Mouse (Mus musculus): ENCODE data around the gene Tomm40. TPM values are rescaled to one million over a fixed set of nuclear protein-coding genes. Genes with fewer than 3 reads are reported as not detected.
A peak's percentile ranks its signal among the peaks of the same experiment; 100 is the strongest.

The Tomm40 gene
- total RNA-seq, 2 experiments from 2014 or later: 64.9 to 140 TPM

DNA sequence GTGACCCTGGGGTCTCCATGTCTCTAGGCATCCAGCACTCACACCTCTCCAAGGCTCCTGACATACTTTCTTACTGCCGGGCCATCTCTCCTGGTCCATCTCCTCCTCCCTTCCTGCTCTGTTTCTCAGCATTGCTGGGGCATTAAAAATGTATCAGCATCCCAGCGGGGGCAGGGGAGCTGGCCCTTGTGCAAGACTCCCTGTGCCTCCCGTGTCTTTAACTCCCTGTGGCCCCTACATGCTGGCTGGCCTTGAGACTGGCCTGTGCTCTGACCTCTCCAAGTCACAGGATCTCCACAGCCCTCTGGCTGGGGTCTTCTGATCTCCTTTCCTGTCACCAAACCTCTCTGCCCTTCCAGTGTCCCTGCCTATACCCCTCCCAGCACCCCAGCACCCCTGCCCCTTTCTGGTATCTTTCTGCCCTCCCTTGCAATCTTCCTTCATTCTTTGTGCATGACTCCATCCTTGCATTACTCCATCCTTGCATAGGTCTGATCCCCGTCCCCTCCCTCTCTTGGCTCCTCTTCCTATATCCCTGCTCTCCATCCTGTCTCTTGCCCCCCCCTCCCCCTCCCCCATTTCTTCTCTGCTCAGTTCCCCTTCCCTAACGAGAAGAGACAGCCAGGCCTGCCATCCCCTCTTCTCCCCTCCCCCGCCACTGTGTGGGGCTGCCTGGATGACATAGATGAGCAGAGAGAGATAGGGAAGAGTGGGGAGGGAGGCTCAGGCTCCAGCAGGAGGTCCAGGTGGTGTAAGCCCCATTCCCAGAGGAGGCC is 31.4 kb upstream of the Tomm40 start:
- no peak for ATAC-seq (replicated peaks; ENCODE audit: low FRiP score, low TSS enrichment, poor library complexity, severe bottlenecking)

DNA sequence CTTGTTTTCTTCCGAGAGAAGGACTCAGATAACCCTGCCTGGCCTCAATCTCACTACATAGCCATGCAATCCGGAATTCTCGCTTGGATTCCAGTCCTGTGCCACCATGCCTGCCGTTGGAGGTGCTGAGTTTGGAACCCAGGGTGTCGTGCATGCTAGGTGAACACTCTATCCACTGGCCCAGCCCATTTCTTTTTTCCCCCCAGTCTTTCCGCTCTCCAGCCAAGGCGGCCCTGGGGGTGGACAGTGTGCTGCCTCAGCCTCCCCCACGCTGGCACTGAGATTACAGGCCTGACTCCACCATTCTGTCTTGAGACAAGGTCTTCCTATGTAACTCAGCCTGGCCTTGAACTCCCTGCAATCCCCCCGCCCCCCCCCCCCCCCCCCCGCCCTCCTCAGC is 30.7 kb upstream of the Tomm40 start:
- ATAC-seq (replicated peaks; ENCODE audit: low FRiP score, low TSS enrichment, poor library complexity, severe bottlenecking): no peak

DNA sequence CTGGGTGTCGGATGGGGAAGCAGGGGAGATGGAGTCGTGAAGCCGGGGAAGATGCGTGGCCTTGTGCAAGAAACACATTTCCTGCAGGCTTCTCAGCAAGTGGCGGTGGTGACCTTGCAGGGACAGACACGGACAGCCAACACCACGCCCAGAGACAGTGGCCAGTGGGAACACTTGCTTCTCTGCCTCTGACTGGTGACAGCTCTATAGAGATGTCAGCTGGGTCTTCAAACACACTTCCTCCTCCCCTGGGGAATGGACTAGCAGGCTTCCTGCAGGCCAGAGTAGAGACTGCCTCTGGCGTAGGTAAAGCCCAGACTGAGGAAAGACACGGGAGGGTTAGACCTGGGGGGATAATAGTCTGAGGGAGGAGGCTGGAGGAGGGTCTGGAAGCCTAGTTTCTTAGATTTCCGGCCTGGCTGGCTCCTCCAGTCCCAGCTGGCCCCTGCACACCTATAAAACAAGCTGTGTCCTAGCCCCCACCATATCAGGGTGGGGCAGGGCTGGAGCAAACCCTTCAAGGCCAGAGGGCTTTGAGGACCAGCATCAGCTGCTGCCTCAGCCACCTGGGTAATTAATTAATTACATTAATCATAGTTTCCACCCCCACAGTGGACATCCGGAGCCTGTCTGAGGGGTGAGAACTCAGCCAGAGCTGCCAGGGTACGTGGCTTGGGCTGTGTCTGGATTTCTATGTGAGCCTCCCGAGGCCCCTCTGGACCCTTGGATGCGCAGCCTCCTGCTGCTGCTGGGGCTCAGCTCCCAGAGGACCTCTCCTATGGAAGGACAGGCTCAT is 29.6 kb upstream of the Tomm40 start:
- ATAC-seq (replicated peaks; ENCODE audit: low FRiP score, low TSS enrichment, poor library complexity, severe bottlenecking): no peak

DNA sequence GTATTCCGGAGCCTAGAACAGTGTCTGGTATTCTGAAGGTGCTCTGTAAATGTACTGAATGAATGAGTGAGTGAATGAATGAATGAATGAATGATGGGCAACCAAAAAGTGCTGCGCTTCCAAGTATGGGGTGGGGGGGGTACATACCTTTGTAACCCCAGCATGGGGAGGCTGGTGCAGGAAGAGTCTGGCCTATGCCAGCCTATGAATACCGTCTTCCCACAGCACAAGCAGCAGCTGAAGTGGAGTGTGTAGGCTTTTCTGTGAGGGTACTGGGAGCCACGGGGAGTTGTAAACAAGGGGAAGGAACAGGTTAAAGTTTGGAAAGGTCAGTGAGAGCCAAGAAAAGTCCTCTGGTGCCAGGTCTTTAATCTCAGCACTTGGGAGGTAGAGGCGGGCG is 28.6 kb upstream of the Tomm40 start:
- ATAC-seq (replicated peaks; ENCODE audit: low FRiP score, low TSS enrichment, poor library complexity, severe bottlenecking): no peak

DNA sequence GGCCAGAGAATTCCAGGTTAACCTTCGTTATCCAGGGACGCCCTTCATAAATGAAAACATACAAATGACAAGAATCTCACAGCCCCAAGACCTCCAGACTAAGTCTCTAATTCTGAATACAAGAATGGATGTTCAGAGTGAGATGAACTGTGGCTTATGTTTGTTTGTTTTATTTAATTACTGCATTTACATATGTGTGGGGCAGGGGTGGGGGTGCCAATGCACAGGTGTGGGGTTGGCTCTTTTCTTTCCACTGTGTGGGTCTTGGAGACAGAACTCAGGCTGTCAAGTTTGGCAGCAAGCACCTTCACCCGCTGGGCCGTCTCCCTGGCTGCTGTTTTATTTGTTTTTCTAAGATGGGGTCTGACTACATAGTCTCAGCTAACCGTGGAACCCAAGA is 27.2 kb upstream of the Tomm40 start:
- no peak for ATAC-seq (replicated peaks; ENCODE audit: low FRiP score, low TSS enrichment, poor library complexity, severe bottlenecking)

DNA sequence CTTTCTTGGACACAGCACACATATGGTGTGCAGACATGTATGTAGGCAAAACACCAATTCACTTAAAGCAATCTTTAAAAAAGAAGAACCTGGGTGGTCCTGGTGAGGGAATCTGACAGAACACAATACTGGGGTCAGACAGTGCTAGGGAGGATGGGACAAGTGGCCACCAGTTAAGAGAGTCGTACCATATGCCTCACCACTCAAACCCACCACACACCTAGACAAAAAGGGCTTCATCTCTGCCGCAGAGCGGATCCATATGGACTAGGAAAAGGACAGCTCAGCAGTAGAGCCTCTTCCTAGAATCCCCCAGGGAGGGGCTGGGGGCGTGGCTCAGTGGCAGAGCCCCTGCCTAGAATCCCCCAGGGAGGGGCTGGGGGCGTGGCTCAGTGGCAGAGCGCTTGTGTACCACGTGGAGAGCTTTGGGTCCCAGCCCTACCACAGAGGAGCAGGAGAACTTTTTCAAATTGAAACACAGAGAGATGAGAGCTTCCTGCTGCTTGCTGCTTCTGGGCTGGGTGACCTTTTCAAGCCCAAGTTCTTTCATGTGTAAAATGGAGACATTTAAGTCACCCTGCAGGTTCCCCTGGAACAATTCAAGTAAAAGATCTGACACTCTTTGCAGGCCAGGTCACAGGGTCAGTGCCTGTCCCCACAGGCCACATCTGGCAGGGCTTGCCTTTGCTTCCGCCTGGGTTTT is 26.2 kb upstream of the Tomm40 start:
- ATAC-seq (replicated peaks; ENCODE audit: low FRiP score, low TSS enrichment, poor library complexity, severe bottlenecking): no peak

DNA sequence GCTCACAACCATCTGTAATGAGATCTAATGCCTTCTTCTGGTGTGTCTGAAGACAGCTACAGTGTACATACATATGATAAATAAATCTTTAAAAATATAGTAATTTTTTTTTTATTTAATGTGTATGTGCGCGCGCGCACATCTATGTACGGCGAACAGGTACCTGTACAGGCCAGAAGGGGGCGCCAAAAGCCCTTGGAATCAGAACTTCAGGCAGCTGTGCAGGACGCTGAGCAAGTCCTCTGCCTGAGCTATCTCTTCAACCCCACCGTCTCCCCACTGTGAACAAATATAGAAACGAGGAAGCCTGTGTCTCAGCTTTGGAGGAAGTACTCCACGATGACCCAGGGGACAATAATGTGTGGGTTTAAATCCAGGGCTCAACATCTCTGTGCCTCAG is 25.0 kb upstream of the Tomm40 start:
- ATAC-seq (replicated peaks; ENCODE audit: low FRiP score, low TSS enrichment, poor library complexity, severe bottlenecking): no peak

DNA sequence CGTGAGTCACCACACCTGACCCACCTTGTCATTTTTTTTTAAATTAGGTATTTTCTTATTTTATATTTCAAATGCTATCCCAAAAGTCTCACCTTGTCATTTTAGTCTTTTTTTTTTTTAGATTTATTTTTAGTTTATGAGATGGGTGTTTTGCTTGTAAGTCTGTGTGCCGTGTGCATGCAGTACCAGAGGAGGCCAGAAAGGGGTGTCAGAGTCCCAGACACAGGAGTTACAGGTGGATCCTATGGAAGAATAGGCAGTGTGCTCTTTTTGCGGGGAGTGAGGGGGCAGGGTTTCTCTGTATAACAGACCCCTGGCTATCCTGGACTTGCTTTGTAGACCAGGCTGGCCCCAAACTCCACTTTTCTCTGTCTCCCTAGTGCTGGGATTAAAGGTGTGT is 23.5 kb upstream of the Tomm40 start:
- no peak for ATAC-seq (replicated peaks; ENCODE audit: low FRiP score, low TSS enrichment, poor library complexity, severe bottlenecking)

DNA sequence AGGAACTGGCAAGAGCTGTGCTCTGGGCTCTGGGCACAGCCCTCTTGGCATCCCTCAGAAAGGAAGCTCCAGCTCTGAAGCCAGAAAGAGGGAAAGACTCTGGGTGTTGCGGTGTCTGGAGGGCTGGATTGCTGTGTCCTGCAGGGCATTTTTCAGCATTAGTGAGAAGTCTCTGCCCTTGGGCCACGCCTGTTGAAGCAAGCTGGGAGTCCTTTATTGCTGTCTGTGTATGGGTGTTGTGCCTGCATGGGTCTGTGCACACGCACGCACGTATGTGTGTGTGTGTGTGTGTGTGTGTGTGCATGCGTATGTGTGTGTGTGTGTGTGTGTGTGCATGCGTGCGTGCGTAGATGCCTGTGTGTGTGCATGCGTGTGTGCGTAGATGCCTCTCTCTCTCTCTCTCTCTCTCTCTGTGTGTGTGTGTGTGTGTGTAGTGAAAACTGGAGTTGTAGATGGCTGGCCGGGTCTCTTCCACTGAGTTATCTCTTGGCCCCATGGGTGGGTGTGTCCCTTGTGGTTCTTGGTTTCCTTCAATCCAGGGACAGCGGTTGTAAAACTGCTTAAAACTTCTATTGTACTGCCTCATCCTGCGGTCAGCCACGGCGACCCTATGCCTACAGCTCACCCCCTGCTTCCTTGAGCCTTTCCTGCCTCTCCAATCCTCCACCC is 21.3 kb upstream of the Tomm40 start:
- peak; percentile 89 for ATAC-seq (replicated peaks; ENCODE audit: low FRiP score, low TSS enrichment, poor library complexity, severe bottlenecking)

DNA sequence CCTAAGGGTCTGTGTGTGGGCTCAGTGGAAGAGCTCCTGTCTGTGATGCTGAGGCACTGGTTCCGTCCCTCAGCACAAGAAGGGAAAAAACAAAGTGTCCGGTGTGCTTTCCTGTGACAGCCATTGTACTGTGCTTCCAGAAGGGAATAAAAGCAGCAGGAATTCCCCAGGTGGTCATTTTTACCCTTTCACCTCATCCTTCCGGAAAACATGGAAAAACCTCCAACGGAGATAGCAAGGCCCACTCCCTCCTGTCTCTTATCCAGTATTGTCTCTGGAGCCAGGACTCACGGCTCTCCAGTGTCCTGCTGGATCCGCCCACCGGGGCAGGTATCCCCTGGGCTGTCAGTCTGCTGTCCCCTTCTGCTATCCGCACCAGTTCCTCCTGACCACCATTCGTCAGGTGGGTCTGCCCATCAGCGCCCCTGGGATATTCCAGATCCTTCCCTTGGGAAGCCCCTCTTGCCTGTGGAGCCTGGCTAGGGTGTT is 19.0 kb upstream of the Tomm40 start:
- ATAC-seq (replicated peaks; ENCODE audit: low FRiP score, low TSS enrichment, poor library complexity, severe bottlenecking): no peak

DNA sequence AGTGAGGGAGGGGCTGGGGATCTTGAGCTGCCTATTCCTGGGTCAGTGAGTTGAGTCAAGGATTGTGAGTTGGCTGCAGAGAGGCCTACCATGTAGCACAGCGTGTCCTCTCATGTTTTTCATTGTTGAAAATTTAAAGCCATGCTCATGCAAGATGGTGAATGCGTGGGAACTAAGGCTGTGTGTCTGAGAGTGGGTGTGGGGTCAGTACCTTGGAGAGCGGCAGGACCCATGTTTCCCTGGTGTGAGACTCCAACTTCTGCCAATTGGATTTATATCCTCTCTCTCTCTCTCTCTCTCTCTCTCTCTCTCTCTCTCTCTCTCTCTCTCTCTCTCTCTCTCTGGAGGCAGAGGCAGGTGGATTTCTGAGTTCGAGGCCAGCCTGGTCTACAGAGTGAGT is 11.3 kb upstream of the Tomm40 start:
- ATAC-seq (replicated peaks; ENCODE audit: low FRiP score, low TSS enrichment, poor library complexity, severe bottlenecking): no peak

DNA sequence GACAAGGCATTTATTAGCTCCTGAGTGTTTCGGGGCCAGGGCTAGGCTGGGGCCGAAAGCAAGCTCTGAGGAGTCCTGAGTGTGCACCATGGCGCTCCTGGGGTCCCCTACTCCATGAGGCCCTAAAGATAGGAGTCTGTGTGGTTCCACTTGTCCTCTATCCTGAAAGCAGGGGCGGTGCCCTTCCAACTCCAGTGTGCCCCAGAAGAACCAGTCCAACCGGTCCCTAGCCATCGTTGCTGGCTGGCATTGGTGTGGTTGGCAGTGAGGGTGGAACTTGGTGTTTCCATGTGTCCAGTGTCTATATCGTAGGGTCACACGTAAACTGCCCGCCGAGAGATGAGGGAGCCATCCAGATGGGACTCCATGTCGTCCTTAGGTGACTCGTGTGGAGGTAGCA is 8.9 kb upstream of the Tomm40 start:
- ATAC-seq (replicated peaks; ENCODE audit: low FRiP score, low TSS enrichment, poor library complexity, severe bottlenecking): no peak

DNA sequence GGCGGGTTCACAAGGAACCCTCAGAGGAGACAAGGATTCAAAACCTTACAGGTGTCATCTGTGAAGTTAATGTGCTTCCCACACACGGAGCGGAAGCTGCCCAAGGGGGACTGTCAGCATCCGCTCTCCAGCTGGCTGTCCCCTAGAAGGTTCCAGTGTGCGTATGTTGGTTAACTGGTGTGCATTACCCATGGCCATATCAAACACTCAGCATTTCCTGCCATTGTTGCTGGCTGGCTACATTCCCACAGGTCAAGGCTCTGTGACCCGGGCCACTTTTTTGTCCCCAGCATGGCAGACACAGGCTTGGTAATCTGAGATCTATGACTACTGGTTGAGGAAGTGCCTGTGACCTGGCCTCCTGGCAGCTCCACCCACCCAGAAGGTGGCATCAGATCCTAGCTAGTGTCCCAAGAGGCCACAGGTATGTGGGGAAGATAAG is 7.5 kb upstream of the Tomm40 start:
- ATAC-seq (replicated peaks; ENCODE audit: low FRiP score, low TSS enrichment, poor library complexity, severe bottlenecking): no peak

DNA sequence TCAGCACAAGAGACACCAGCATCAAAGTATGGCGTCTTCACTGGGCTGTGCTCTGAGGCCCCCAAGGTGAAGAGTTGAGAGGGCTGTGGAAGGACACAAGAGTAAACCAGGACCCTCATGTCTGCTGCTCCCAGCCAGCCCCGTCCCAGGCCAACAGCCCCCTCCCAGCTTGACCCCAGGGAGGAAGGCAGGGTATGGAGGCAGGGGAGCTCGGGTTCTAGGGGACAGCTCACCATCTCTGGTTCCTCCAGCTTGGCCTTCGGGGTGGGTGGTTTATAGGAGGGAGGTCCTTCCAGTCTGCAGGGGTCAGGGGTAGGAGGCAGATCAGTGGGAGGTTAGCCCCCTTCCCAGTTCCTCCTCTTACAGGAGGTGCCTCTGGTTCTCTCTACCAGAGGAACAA is 4.0 kb upstream of the Tomm40 start:
- ATAC-seq (replicated peaks; ENCODE audit: low FRiP score, low TSS enrichment, poor library complexity, severe bottlenecking): no peak

DNA sequence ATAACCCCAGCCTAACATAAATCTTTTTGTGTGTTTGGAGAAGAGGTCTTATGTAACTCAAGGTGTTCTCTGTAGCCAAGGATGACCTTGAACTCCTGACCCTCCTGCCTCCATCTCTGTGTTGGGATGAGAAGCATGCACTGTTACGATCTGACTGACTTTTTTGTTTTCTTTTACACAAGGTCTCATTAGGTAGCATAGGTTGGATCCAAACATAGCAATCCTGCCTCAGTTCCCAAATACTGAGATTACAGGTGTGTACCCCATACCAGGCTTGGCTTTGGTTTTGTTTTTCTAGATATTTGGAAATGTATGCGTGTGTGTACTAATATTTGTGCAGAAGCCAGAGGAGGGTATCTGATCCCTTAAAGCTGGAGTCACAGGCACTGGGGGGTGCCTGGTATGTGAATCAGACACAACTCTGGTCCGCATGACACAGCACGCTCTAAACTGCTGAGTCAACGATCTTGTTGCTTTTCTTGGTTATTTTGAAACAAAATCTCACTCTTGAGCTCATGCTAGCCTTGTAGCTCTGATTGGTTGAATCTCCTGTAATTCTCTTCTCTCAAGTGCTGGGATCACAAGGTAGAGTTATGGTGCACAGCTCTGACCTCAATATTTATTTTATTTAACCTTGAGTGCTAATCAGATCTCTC is 3.2 kb upstream of the Tomm40 start:
- ATAC-seq (replicated peaks; ENCODE audit: low FRiP score, low TSS enrichment, poor library complexity, severe bottlenecking): no peak

DNA sequence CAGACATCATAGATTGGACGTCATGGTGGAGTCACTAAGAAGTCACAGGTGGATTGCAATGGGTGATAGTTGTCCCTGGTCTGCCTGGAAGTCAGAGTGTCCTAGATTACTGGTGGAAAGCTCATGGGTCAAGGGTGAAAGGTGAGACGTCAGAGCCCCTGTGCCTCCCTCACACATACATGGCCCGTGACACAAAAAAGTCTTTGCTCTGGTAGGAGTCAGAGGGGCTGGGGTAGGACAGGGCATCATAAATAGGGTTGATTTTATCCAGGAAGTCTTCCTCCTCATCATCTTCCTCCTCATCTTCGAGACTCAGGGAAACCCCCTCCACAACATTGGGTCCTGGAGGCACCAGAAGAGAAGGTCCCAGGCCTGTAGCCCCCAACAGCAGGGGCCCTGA is 2.1 kb upstream of the Tomm40 start:
- ATAC-seq (replicated peaks; ENCODE audit: low FRiP score, low TSS enrichment, poor library complexity, severe bottlenecking): no peak

DNA sequence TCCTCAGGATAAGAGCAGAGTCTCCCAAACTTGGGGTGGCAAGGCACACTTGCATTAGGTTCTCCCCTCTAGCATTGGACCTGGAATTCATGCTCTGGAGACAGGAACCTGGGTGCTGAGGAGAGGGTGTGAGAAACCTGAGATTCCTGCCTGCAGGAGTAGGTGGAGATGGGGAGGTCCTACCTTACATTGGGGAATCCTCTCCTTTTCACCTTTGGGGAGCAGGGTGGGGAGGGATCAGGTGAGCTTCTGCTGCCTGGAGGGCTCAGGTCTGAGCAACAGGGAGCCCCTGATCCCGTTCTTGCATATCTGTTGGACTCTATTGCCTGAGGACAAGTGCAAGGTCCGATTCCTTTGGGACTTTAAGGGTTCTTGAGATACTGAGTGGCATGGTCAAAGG is 1.6 kb upstream of the Tomm40 start:
- ATAC-seq (replicated peaks; ENCODE audit: low FRiP score, low TSS enrichment, poor library complexity, severe bottlenecking): no peak

DNA sequence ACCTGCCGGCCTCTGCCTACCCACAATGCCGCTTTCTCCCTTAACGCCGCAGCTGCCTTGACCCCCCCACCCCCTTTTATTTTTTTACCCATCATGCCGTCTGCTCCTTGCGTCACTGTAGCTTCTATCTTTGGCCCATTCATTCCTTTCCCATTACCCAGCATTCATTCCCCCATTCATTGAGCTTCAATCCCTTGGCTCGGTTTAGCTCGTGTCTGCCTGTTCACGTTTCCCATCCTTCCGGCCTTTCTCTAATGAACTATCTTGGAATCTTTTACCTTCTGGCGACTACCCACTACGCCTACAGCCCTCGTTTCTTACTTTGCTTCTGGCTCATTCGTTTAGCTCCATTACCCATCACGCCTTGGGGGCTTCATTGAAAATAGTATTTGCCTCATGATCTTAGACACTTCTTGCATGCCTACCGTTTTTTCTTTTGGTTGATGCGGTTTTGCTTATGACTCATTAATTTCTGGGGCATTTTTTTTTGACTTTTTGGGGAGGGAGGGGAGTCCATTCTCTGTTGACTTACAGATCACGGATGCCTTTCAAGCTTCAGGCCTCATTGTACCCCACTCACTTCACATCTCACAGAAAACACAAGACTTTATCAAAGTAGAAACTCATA is 931 bp upstream of the Tomm40 start:
- ATAC-seq (replicated peaks; ENCODE audit: low FRiP score, low TSS enrichment, poor library complexity, severe bottlenecking): no peak

DNA sequence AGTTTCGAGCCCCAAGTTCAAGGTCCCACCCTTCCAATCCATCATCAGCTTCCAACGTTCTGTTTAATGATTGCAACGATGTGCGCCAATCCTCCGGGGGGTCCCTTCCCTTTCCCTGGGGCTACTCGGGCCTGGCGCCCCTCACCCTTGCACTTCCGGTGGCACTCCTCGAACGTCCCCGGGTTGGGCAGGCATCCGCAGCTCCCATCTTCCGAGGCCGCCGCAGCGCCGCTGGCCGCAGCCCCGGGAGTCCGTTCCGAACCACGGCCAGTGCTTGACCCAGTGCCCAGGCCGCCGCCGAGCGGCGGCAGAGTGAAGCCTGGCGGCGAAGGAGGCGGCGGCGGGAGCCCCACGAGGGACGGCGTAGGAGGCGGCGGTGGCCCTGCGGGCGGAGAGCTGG is 402 bp downstream of the Tomm40 start:
- ATAC-seq (replicated peaks; ENCODE audit: low FRiP score, low TSS enrichment, poor library complexity, severe bottlenecking): no peak
